Mouse (Mus musculus): ENCODE data around the gene Ccdc65. TPM values are rescaled to one million over a fixed set of nuclear protein-coding genes. Genes with fewer than 3 reads are reported as not detected.

Gene Ccdc65
- polyA plus RNA-seq, 1 experiment from 2014 or later, result 2.4 TPM

Other genes starting within 250 kb of the Ccdc65 start
- gene OR5BS1P, start 238.3 kb upstream of the Ccdc65 start, polyA plus RNA-seq (2014; fragmentation: Nextera tagmentation; extraction: Ambion mirVana), result not detected in 2 replicates
- gene Lalba, start 225.5 kb upstream of the Ccdc65 start, polyA plus RNA-seq (2014; fragmentation: Nextera tagmentation; extraction: Ambion mirVana), result not detected in 2 replicates
- gene Olfr279, start 215.8 kb upstream of the Ccdc65 start, polyA plus RNA-seq (2014; fragmentation: Nextera tagmentation; extraction: Ambion mirVana), result not detected in 2 replicates
- 127 and 132 TPM in 2 replicates for gene Kansl2, start 173.9 kb upstream of the Ccdc65 start, polyA plus RNA-seq (2014; fragmentation: Nextera tagmentation; extraction: Ambion mirVana)
- gene Ccnt1, start 137.3 kb upstream of the Ccdc65 start, polyA plus RNA-seq (2014; fragmentation: Nextera tagmentation; extraction: Ambion mirVana), result 63.8 and 67.8 TPM in 2 replicates
- not detected in 2 replicates for gene 4930415O20Rik, start 137.2 kb upstream of the Ccdc65 start, polyA plus RNA-seq (2014; fragmentation: Nextera tagmentation; extraction: Ambion mirVana)
- gene Adcy6, start 98.1 kb upstream of the Ccdc65 start, polyA plus RNA-seq (2014; fragmentation: Nextera tagmentation; extraction: Ambion mirVana), result 12.4 and 17.3 TPM in 2 replicates
- gene Cacnb3, start 77.4 kb upstream of the Ccdc65 start, polyA plus RNA-seq (2014; fragmentation: Nextera tagmentation; extraction: Ambion mirVana), result 41.3 and 42.9 TPM in 2 replicates
- 21.7 and 33.0 TPM in 2 replicates for gene Ddx23, start 45.3 kb upstream of the Ccdc65 start, polyA plus RNA-seq (2014; fragmentation: Nextera tagmentation; extraction: Ambion mirVana)
- gene Rnd1, start 30.7 kb upstream of the Ccdc65 start, polyA plus RNA-seq (2014; fragmentation: Nextera tagmentation; extraction: Ambion mirVana), result 5.2 and 5.9 TPM in 2 replicates
- 13.0 and 15.5 TPM in 2 replicates for gene Fkbp11, start 20.0 kb downstream of the Ccdc65 start, polyA plus RNA-seq (2014; fragmentation: Nextera tagmentation; extraction: Ambion mirVana)
- 32.3 and 33.2 TPM in 2 replicates for gene Arf3, start 55.0 kb downstream of the Ccdc65 start, polyA plus RNA-seq (2014; fragmentation: Nextera tagmentation; extraction: Ambion mirVana)
- 0.54 and 0.57 TPM in 2 replicates for gene Wnt10b, start 69.9 kb downstream of the Ccdc65 start, polyA plus RNA-seq (2014; fragmentation: Nextera tagmentation; extraction: Ambion mirVana)
- 8.0 and 9.5 TPM in 2 replicates for gene Wnt1, start 81.7 kb downstream of the Ccdc65 start, polyA plus RNA-seq (2014; fragmentation: Nextera tagmentation; extraction: Ambion mirVana)
- gene Ddn, start 101.3 kb downstream of the Ccdc65 start, polyA plus RNA-seq (2014; fragmentation: Nextera tagmentation; extraction: Ambion mirVana), result 0.35 and 0.60 TPM in 2 replicates
- gene Prkag1, start 123.3 kb downstream of the Ccdc65 start, polyA plus RNA-seq (2014; fragmentation: Nextera tagmentation; extraction: Ambion mirVana), result 65.9 and 70.6 TPM in 2 replicates
- gene Kmt2d, start 163.0 kb downstream of the Ccdc65 start, polyA plus RNA-seq (2014; fragmentation: Nextera tagmentation; extraction: Ambion mirVana), result 13.7 and 20.5 TPM in 2 replicates
- gene Rhebl1, start 186.3 kb downstream of the Ccdc65 start, polyA plus RNA-seq (2014; fragmentation: Nextera tagmentation; extraction: Ambion mirVana), result 13.4 and 17.8 TPM in 2 replicates
- 0.56 and 0.68 TPM in 2 replicates for gene Dhh, start 190.3 kb downstream of the Ccdc65 start, polyA plus RNA-seq (2014; fragmentation: Nextera tagmentation; extraction: Ambion mirVana)
- 9.4 and 13.4 TPM in 2 replicates for gene Lmbr1l, start 210.0 kb downstream of the Ccdc65 start, polyA plus RNA-seq (2014; fragmentation: Nextera tagmentation; extraction: Ambion mirVana)
- 1,792 and 1,905 TPM in 2 replicates for gene Tuba1b, start 226.4 kb downstream of the Ccdc65 start, polyA plus RNA-seq (2014; fragmentation: Nextera tagmentation; extraction: Ambion mirVana)
- gene Gm49450, start 245.3 kb downstream of the Ccdc65 start, polyA plus RNA-seq (2014; fragmentation: Nextera tagmentation; extraction: Ambion mirVana), result not detected in 2 replicates
- 8,897 and 9,833 TPM in 2 replicates for gene Tuba1a, start 245.5 kb downstream of the Ccdc65 start, polyA plus RNA-seq (2014; fragmentation: Nextera tagmentation; extraction: Ambion mirVana)

All from hindbrain, embryonic 11.5 days (tissue).